Mouse (Mus musculus) ES-Bruce4 (cell line): ENCODE data around the gene Cd93.

Experiments
- CTCF ChIP-seq: IDR thresholded peaks from one replicate; pipeline ENCODE4 v1.8.1; 2011; ENCODE audit warnings: low read depth, low read length
- EP300 ChIP-seq: IDR thresholded peaks from 2 replicates; pipeline ENCODE4 v1.6.1; 2011; ENCODE audit warnings: low read depth, low read length; ENCODE audit not compliant: insufficient read depth

- no peak for TF ChIP-seq CTCF
- no peak for TF ChIP-seq EP300
Observed at GRCm38 (mm10) chr2:148421112-148421511, 22.3 kb downstream of the Cd93 start.
